Mouse (Mus musculus) adrenal gland, adult 8-10 months (tissue): ENCODE data around the gene Tll2. TPM values are rescaled to one million over a fixed set of nuclear protein-coding genes. Genes with fewer than 3 reads are reported as not detected.

Experiments
- DNase-seq: peaks from one replicate; pipeline ENCODE4 v3.0.0; 2022
- total RNA-seq, 4 experiments: library from RNA; stranded (reverse); gene quantifications; 2 replicates each; pipeline ENCODE4 v1.2.4; 2022

Gene Tll2
- total RNA-seq = under 1 TPM in 1 of 4 experiments, not detected in 3; 0.07 TPM

- DNase-seq = peak; percentile 49
Measured at GRCm38 (mm10) chr19:41206811-41207344, at the start of gene Tll2. TSS of gene Tll2 (minus strand) at chr19:41206835.

GRCm38 (mm10) chr19:41254584-41254983, 47.9 kb upstream of the Tll2 start:
- no peak for DNase-seq

GRCm38 (mm10) chr19:41248968-41249367, 42.3 kb upstream of the Tll2 start:
- no peak for DNase-seq

GRCm38 (mm10) chr19:41248271-41248670, 41.6 kb upstream of the Tll2 start:
- no peak for DNase-seq

- DNase-seq = no peak
Measured at GRCm38 (mm10) chr19:41246271-41246670, 39.6 kb upstream of the Tll2 start.

- DNase-seq = no peak
Measured at GRCm38 (mm10) chr19:41244581-41244980, 37.9 kb upstream of the Tll2 start.

- DNase-seq = no peak
Measured at GRCm38 (mm10) chr19:41241997-41242396, 35.4 kb upstream of the Tll2 start.

GRCm38 (mm10) chr19:41233698-41234097, 27.1 kb upstream of the Tll2 start:
- DNase-seq = no peak

- DNase-seq = no peak
Measured at GRCm38 (mm10) chr19:41208326-41208725, 1.7 kb upstream of the Tll2 start.

GRCm38 (mm10) chr19:41206041-41206810, 409 bp downstream of the Tll2 start:
- no peak for DNase-seq

GRCm38 (mm10) chr19:41204159-41205081, 2.2 kb downstream of the Tll2 start:
- no peak for DNase-seq

- DNase-seq = no peak
Measured at GRCm38 (mm10) chr19:41197606-41198005, 9.0 kb downstream of the Tll2 start.

GRCm38 (mm10) chr19:41193379-41193778, 13.3 kb downstream of the Tll2 start:
- DNase-seq = no peak

GRCm38 (mm10) chr19:41192953-41193352, 13.7 kb downstream of the Tll2 start:
- peak; percentile 58 for DNase-seq

GRCm38 (mm10) chr19:41191724-41192123, 14.9 kb downstream of the Tll2 start:
- no peak for DNase-seq

- DNase-seq = no peak
Measured at GRCm38 (mm10) chr19:41190876-41191434, 15.7 kb downstream of the Tll2 start.

- no peak for DNase-seq
Measured at GRCm38 (mm10) chr19:41177331-41177730, 29.3 kb downstream of the Tll2 start.

GRCm38 (mm10) chr19:41176881-41177280, 29.8 kb downstream of the Tll2 start:
- no peak for DNase-seq

GRCm38 (mm10) chr19:41165914-41166235, 40.8 kb downstream of the Tll2 start:
- DNase-seq = no peak

- DNase-seq = no peak
Measured at GRCm38 (mm10) chr19:41165144-41165913, 41.3 kb downstream of the Tll2 start.

GRCm38 (mm10) chr19:41164447-41165095, 42.1 kb downstream of the Tll2 start:
- no peak for DNase-seq

- no peak for DNase-seq
Measured at GRCm38 (mm10) chr19:41160388-41160787, 46.2 kb downstream of the Tll2 start.
